Mouse (Mus musculus): Measurements from ENCODE around the gene Wnt2b.

GRCm38 (mm10) chr3:104987884-104988283 lies 26.2 kb upstream of the Wnt2b start:
- TF ChIP-seq CTCF (IDR thresholded peaks at IDR 0.05; ENCODE audit: low read depth), result no peak
- no peak for TF ChIP-seq EP300 (IDR thresholded peaks at IDR 0.05; ENCODE audit: low read depth)

Measured in liver, embryonic 14.5 days (tissue).